Mouse (Mus musculus) kidney, embryonic 16.5 days (tissue): ENCODE data around the gene Nuak2. TPM values are rescaled to one million over a fixed set of nuclear protein-coding genes. Genes with fewer than 3 reads are reported as not detected.

Experiments
- ATAC-seq: fragments of 200-750 bp; cut with Nextera tagmentation; 2 replicates; pipeline ENCODE4 v1.8.0; 2017; ENCODE audit warnings: moderate TSS enrichment; ENCODE audit not compliant: low FRiP score, low TSS enrichment
- H3K27ac ChIP-seq: fragments of 300-500 bp; sonication (generic); 2 replicates; pipeline ENCODE4 v1.5.1; 2014; ENCODE audit warnings: low read length
- H3K27me3 ChIP-seq: fragments of 300-500 bp; sonication (generic); 2 replicates; pipeline ENCODE4 v1.6.1; 2014; ENCODE audit warnings: low read length, control low read depth, mixed read lengths; ENCODE audit not compliant: insufficient read depth
- H3K36me3 ChIP-seq: fragments of 300-500 bp; sonication (generic); 2 replicates; pipeline ENCODE4 v1.6.1; 2014; ENCODE audit warnings: low read length, control low read depth, mixed read lengths; ENCODE audit not compliant: insufficient read depth
- H3K4me1 ChIP-seq: fragments of 300-500 bp; sonication (generic); 2 replicates; pipeline ENCODE4 v1.6.1; 2014; ENCODE audit warnings: low read length, control low read depth, mixed read lengths; ENCODE audit not compliant: insufficient read depth
- H3K4me2 ChIP-seq: fragments of 300-500 bp; sonication (generic); replicated peaks from 2 replicates; pipeline ENCODE4 v1.6.1; 2014; ENCODE audit warnings: low read depth, low read length
- H3K4me3 ChIP-seq: fragments of 300-500 bp; sonication (generic); 2 replicates; pipeline ENCODE4 v1.5.1; 2014; ENCODE audit warnings: mild to moderate bottlenecking, low read length
- H3K9ac ChIP-seq: fragments of 300-500 bp; sonication (generic); replicated peaks from 2 replicates; pipeline ENCODE4 v1.6.1; 2014; ENCODE audit warnings: low read length
- H3K9me3 ChIP-seq: fragments of 300-500 bp; sonication (generic); 2 replicates; pipeline ENCODE4 v1.6.1; 2016; ENCODE audit warnings: low read length, control low read depth
- WGBS: fragments of 180-500 bp; shearing (Covaris S2); extraction: QIAGEN DNeasy Blood & Tissue Kit; methylation state at CpG from one replicate; pipeline ENCODE4 v1.1.7; 2014; 5-methylcytosine and 5-hydroxymethylcytosine counted together
- polyA plus RNA-seq: library from polyadenylated mRNA; unstranded; fragments of >200 nt; fragmentation: Nextera tagmentation; extraction: Ambion mirVana; gene quantifications from 2 replicates; pipeline ENCODE4 v1.2.1, GENCODE M21; 2015

The Nuak2 gene
- polyA plus RNA-seq, 1 experiment from 2014 or later: 5.5 TPM

GRCm38 (mm10) chr1:132377811-132378210 lies 61.9 kb downstream of the Nuak2 start:
- Histone ChIP-seq H3K36me3 (peaks cover 10% of the 10 kb centered on the region; the same call in 1 of the 2 replicates), H3K4me1 (peaks cover 41% of the 10 kb centered on the region), H3K9ac (no peak overlapping the region), H3K27ac (no peak overlapping the region), H3K4me2 (no peak overlapping the region), H3K9me3 (no peaks in the 10 kb centered on the region), H3K4me3 (no peak overlapping the region), H3K27me3 (no peaks in the 10 kb centered on the region)
- WGBS: 82% methylated on average over 3 of the region's 3 CpGs
- ATAC-seq: no peak

- no peaks in the 10 kb centered on the region for H3K9me3 ChIP-seq
- no peak overlapping the region for H3K9ac ChIP-seq
- H3K27ac ChIP-seq: no peak overlapping the region
- H3K4me3 ChIP-seq: no peak overlapping the region
- no peak for ATAC-seq
- H3K4me1 ChIP-seq: peaks cover 24% of the 10 kb centered on the region
- H3K36me3 ChIP-seq: peaks cover 10% of the 10 kb centered on the region; the same call in 1 of the 2 replicates
- no peaks in the 10 kb centered on the region for H3K27me3 ChIP-seq
- WGBS: 79% methylated on average over 27 of the region's 27 CpGs
- H3K4me2 ChIP-seq: no peak overlapping the region
Observed at GRCm38 (mm10) chr1:132380550-132381100, 64.7 kb downstream of the Nuak2 start.

- Histone ChIP-seq H3K4me1 (peaks cover 15% of the 10 kb centered on the region), H3K9ac (no peak overlapping the region), H3K9me3 (no peaks in the 10 kb centered on the region), H3K4me3 (no peak overlapping the region), H3K27me3 (no peaks in the 10 kb centered on the region), H3K36me3 (peaks cover 10% of the 10 kb centered on the region; the same call in 1 of the 2 replicates), H3K27ac (no peak overlapping the region), H3K4me2 (no peak overlapping the region)
- no peak for ATAC-seq
- WGBS: 70% methylated on average over 10 of the region's 10 CpGs
Observed at GRCm38 (mm10) chr1:132381929-132382328, 66.0 kb downstream of the Nuak2 start.

Other genes starting within 250 kb of the Nuak2 start
- 17.5 and 18.5 TPM in 2 replicates for gene Mfsd4a, start 248.1 kb upstream of the Nuak2 start, polyA plus RNA-seq
- 9.0 and 9.3 TPM in 2 replicates for gene Cdk18, start 176.4 kb upstream of the Nuak2 start, polyA plus RNA-seq
- 0.21 and 0.32 TPM in 2 replicates for gene Lemd1, start 124.7 kb upstream of the Nuak2 start, polyA plus RNA-seq
- gene AC124108.1, start 124.7 kb upstream of the Nuak2 start, polyA plus RNA-seq: 0.10 and 0.13 TPM in 2 replicates
- not detected in 2 replicates for gene Gm10188, start 86.4 kb upstream of the Nuak2 start, polyA plus RNA-seq
- 1.8 and 2.1 TPM in 2 replicates for gene Klhdc8a, start 17.5 kb upstream of the Nuak2 start, polyA plus RNA-seq
- gene Tmcc2, start 75.2 kb downstream of the Nuak2 start, polyA plus RNA-seq: 8.3 and 8.6 TPM in 2 replicates
- gene Dstyk, start 101.4 kb downstream of the Nuak2 start, polyA plus RNA-seq: 16.9 and 18.6 TPM in 2 replicates
- gene Rbbp5, start 161.2 kb downstream of the Nuak2 start, polyA plus RNA-seq: 46.6 and 50.1 TPM in 2 replicates
- gene Tmem81, start 190.1 kb downstream of the Nuak2 start, polyA plus RNA-seq: 1.6 and 1.7 TPM in 2 replicates
- gene Cntn2, start 227.1 kb downstream of the Nuak2 start, polyA plus RNA-seq: 0.25 and 0.58 TPM in 2 replicates